Mouse (Mus musculus): Measurements from ENCODE around the gene Xpr1. TPM values are rescaled to one million over a fixed set of nuclear protein-coding genes. Genes with fewer than 3 reads are reported as not detected.
A peak's percentile ranks its signal among the peaks of the same experiment; 100 is the strongest.

Xpr1 gene
- total and polyA plus RNA-seq, 3 experiments, result 8.5 to 34.4 (median 30.3) TPM

GRCm38 (mm10) chr1:155306879-155307278, 110.3 kb downstream of the Xpr1 start:
- intact Hi-C loops (cut with DNase I), result no loop called here

GRCm38 (mm10) chr1:155303402-155303801, 113.8 kb downstream of the Xpr1 start:
- no peak for TF ChIP-seq CTCF (IDR thresholded peaks at IDR 0.05)
- TF ChIP-seq EP300 (IDR thresholded peaks at IDR 0.05; ENCODE audit: insufficient read depth, low read depth, low read length), result no peak
- no peak for DNase-seq
- Histone ChIP-seq H3K4me3 (no peak overlapping the region), H3K4me1 (ENCODE audit: control insufficient read depth, insufficient read depth, low read length) (no peaks in the 10 kb centered on the region), H3K36me3 (ENCODE audit: control insufficient read depth, insufficient read depth, low read length) (no peaks in the 10 kb centered on the region), H3K9ac (ENCODE audit: low read depth, low read length) (no peak overlapping the region), H3K79me2 (replicated peaks; ENCODE audit: control insufficient read depth, insufficient read depth, low read length) (no peaks in the 10 kb centered on the region), H3K27me3 (ENCODE audit: control insufficient read depth, insufficient read depth, low read length) (no peaks in the 10 kb centered on the region), H3K27ac (no peak overlapping the region)
- 97% methylated on average over 2 of the region's 2 CpGs for WGBS
- intact Hi-C loops (cut with DNase I), result no loop called here

More at GRCm38 (mm10) chr1:155306879-155307278, 110.3 kb downstream of the Xpr1 start:
- no peaks in the 10 kb centered on the region for H3K4me1 ChIP-seq (ENCODE audit: control insufficient read depth, insufficient read depth, low read length)
- H3K4me3 ChIP-seq, result no peak overlapping the region
- no peaks in the 10 kb centered on the region for H3K27me3 ChIP-seq (ENCODE audit: control insufficient read depth, insufficient read depth, low read length)
- no peak for DNase-seq
- no peaks in the 10 kb centered on the region; the same call in 1 of the 2 replicates for H3K36me3 ChIP-seq (ENCODE audit: control insufficient read depth, insufficient read depth, low read length)
- H3K27ac ChIP-seq, result no peak overlapping the region
- H3K79me2 ChIP-seq (replicated peaks; ENCODE audit: control insufficient read depth, insufficient read depth, low read length), result no peaks in the 10 kb centered on the region
- 90% methylated on average over 3 of the region's 3 CpGs for WGBS
- H3K9ac ChIP-seq (ENCODE audit: low read depth, low read length), result no peak overlapping the region
- TF ChIP-seq POLR2A (IDR thresholded peaks at IDR 0.05; ENCODE audit: insufficient read depth, low read depth, low read length) (no peak), EP300 (IDR thresholded peaks at IDR 0.05; ENCODE audit: insufficient read depth, low read depth, low read length) (no peak), CTCF (IDR thresholded peaks at IDR 0.05) (no peak)

- no peak for TF ChIP-seq CTCF (IDR thresholded peaks at IDR 0.05)
- TF ChIP-seq EP300 (IDR thresholded peaks at IDR 0.05; ENCODE audit: insufficient read depth, low read depth, low read length), result no peak
- TF ChIP-seq POLR2A (IDR thresholded peaks at IDR 0.05; ENCODE audit: insufficient read depth, low read depth, low read length), result no peak
- Histone ChIP-seq H3K4me1 (ENCODE audit: control insufficient read depth, insufficient read depth, low read length) (no peaks in the 10 kb centered on the region), H3K4me3 (no peak overlapping the region), H3K27me3 (ENCODE audit: control insufficient read depth, insufficient read depth, low read length) (no peaks in the 10 kb centered on the region), H3K9ac (ENCODE audit: low read depth, low read length) (no peak overlapping the region), H3K79me2 (replicated peaks; ENCODE audit: control insufficient read depth, insufficient read depth, low read length) (no peaks in the 10 kb centered on the region), H3K27ac (no peak overlapping the region), H3K36me3 (ENCODE audit: control insufficient read depth, insufficient read depth, low read length) (no peaks in the 10 kb centered on the region)
- intact Hi-C loops (cut with DNase I), result no loop called here
- 93% methylated on average over 5 of the region's 5 CpGs for WGBS
- no peak for DNase-seq
These were observed 119.6 kb downstream of the Xpr1 start for GRCm38 (mm10) chr1:155297615-155298014.

GRCm38 (mm10) chr1:155297203-155297602, 120.0 kb downstream of the Xpr1 start:
- intact Hi-C loops (cut with DNase I), result no loop called here
- no peak for TF ChIP-seq POLR2A (IDR thresholded peaks at IDR 0.05; ENCODE audit: insufficient read depth, low read depth, low read length)
- no peak for TF ChIP-seq CTCF (IDR thresholded peaks at IDR 0.05)
- no peak for TF ChIP-seq EP300 (IDR thresholded peaks at IDR 0.05; ENCODE audit: insufficient read depth, low read depth, low read length)
- Histone ChIP-seq H3K9ac (ENCODE audit: low read depth, low read length) (no peak overlapping the region), H3K4me1 (ENCODE audit: control insufficient read depth, insufficient read depth, low read length) (no peaks in the 10 kb centered on the region), H3K27ac (no peak overlapping the region), H3K79me2 (replicated peaks; ENCODE audit: control insufficient read depth, insufficient read depth, low read length) (no peaks in the 10 kb centered on the region), H3K4me3 (no peak overlapping the region), H3K27me3 (ENCODE audit: control insufficient read depth, insufficient read depth, low read length) (no peaks in the 10 kb centered on the region), H3K36me3 (ENCODE audit: control insufficient read depth, insufficient read depth, low read length) (no peaks in the 10 kb centered on the region)
- 86% methylated on average over 2 of the region's 2 CpGs for WGBS
- no peak for DNase-seq

GRCm38 (mm10) chr1:155293446-155293845, 123.8 kb downstream of the Xpr1 start:
- intact Hi-C loops (cut with DNase I), result loop anchor here (1.0 to 2.0 kb wide), 3 partner anchors 123 to 244 kb away; partner anchors contain the start of gene Xpr1
- Histone ChIP-seq H3K4me1 (ENCODE audit: control insufficient read depth, insufficient read depth, low read length) (no peaks in the 10 kb centered on the region), H3K27me3 (ENCODE audit: control insufficient read depth, insufficient read depth, low read length) (no peaks in the 10 kb centered on the region), H3K36me3 (ENCODE audit: control insufficient read depth, insufficient read depth, low read length) (no peaks in the 10 kb centered on the region), H3K79me2 (replicated peaks; ENCODE audit: control insufficient read depth, insufficient read depth, low read length) (no peaks in the 10 kb centered on the region), H3K27ac (no peak overlapping the region), H3K9ac (ENCODE audit: low read depth, low read length) (no peak overlapping the region), H3K4me3 (no peak overlapping the region)
- no peak for DNase-seq
- WGBS, result 16% methylated on average over 3 of the region's 3 CpGs
- TF ChIP-seq CTCF (IDR thresholded peaks at IDR 0.05) (peak; percentile 85), POLR2A (IDR thresholded peaks at IDR 0.05; ENCODE audit: insufficient read depth, low read depth, low read length) (no peak), EP300 (IDR thresholded peaks at IDR 0.05; ENCODE audit: insufficient read depth, low read depth, low read length) (no peak)

- H3K4me3 ChIP-seq, result no peak overlapping the region
- DNase-seq, result no peak
These were observed 127.8 kb downstream of the Xpr1 start for GRCm38 (mm10) chr1:155289411-155289810.

More at GRCm38 (mm10) chr1:155289411-155289810, 127.8 kb downstream of the Xpr1 start:
- no peak overlapping the region for H3K9ac ChIP-seq (ENCODE audit: low read depth, low read length)
- TF ChIP-seq CTCF (IDR thresholded peaks at IDR 0.05) (no peak), POLR2A (IDR thresholded peaks at IDR 0.05; ENCODE audit: insufficient read depth, low read depth, low read length) (no peak), EP300 (IDR thresholded peaks at IDR 0.05; ENCODE audit: insufficient read depth, low read depth, low read length) (no peak)
- no peaks in the 10 kb centered on the region for H3K79me2 ChIP-seq (replicated peaks; ENCODE audit: control insufficient read depth, insufficient read depth, low read length)
- no peaks in the 10 kb centered on the region for H3K4me1 ChIP-seq (ENCODE audit: control insufficient read depth, insufficient read depth, low read length)
- H3K36me3 ChIP-seq (ENCODE audit: control insufficient read depth, insufficient read depth, low read length), result no peaks in the 10 kb centered on the region
- WGBS, result 51% methylated on average over 1 of the region's 1 CpGs
- intact Hi-C loops (cut with DNase I), result no loop called here
- H3K27ac ChIP-seq, result no peak overlapping the region
- no peaks in the 10 kb centered on the region for H3K27me3 ChIP-seq (ENCODE audit: control insufficient read depth, insufficient read depth, low read length)

Measured in heart, adult 2 months (tissue).